Mouse (Mus musculus) left cerebral cortex, adult 8-10 months (tissue): ENCODE measurements around the gene Mrpl9. TPM values are rescaled to one million over a fixed set of nuclear protein-coding genes. Genes with fewer than 3 reads are reported as not detected.

Experiments
- DNase-seq, 2 experiments: peaks; one replicate each; pipeline ENCODE4 v3.0.0; 2022; ENCODE audit warnings: low spot score in 2 of 2
- total RNA-seq, 4 experiments: library from RNA; stranded (reverse); gene quantifications; 2 replicates each; pipeline ENCODE4 v1.2.4; 2022

The Mrpl9 gene
- total RNA-seq, 4 experiments from 2014 or later, result 32.7 to 40.7 (median 38.1) TPM

DNA sequence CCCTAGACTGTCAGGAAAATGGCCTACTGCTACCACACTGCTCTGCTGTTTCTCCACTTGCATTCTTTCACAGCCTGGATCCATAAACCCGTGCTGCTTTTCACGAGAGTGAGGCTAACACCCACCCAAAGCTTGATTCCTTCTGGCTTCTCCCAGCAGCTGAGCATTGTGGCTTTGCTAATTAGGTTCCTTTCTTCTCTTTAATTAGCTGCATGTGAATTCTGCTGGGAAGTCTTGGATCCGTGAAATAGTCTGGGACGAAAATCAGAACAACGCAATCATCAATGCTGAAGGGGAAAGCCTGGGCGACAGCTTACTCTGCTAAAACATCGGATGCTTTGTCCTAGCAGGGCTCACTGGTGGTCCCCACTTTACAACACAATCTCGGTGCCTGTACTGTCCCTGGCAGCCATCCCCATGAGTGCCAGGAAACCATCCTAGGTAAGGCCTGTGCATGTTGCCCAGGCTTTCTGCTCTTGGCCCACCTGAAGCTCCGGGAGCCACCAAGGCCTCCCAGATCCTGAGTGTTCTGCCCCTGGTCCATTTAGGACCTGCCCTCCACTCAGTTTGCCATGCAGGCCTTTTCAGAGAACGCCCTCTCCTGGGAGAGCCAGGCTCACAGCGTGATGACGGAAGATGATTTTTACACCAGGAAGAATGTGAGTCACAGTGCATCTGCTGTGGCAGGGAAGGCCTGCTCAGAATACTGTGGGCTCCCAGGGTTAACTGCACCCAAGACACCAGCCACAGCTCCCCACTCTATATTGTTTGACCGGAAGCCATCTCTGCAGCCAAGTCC, 22.7 kb downstream of the Mrpl9 start:
- peak in 1 of 2 experiments; percentile 73 for DNase-seq

DNA sequence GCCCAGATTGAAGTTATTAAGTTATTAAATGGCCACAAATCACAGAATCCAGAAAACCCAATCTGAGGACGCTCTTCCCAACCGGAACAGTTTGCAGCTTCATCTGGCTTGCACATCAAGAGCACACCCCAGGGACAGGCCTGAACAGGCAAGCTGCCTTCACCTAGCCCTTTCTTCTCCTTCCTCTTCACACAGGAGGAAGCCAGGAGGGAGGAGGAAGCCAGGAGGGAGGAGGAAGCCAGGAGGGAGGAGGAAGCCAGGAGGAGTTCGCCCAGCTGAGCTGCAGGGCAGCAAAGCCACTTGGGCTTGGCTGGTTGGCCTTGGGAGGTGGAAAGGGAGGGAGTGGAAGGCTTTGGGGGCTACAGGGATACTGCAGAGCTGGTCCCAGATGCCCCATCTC, 25.8 kb downstream of the Mrpl9 start:
- DNase-seq, result no peak

DNA sequence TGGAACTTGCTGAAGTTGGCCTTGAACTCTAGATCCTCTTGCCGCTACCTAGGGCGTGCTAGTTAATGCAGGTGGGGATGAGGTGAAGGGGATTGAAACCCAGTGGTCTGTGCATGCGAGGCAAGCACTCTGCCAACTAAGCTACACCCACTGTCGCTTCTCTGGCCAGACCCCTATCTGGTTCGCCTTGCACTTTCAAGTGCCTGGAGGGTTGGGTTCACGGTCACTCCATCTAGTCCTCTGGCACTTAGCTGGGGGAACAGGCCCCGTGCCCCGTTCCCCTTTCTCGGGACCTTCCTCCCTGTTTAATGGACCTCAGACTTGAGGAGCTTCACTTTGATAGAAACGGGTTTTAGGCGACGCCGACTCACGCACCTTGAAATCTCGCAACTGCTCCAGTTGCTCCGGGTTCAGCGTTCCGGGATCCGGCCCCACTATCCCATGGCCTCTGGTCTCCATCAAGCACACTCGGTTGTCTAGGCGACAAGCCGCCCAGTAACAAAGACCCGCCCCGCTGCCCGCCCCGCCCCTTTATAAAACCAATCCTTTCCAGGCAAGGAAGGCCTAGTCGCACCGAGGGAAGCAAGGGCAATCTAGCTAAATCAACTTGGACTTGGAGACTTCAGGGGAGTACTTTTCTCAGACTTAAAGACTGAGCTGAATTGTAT, 29.5 kb downstream of the Mrpl9 start:
- no peak for DNase-seq

DNA sequence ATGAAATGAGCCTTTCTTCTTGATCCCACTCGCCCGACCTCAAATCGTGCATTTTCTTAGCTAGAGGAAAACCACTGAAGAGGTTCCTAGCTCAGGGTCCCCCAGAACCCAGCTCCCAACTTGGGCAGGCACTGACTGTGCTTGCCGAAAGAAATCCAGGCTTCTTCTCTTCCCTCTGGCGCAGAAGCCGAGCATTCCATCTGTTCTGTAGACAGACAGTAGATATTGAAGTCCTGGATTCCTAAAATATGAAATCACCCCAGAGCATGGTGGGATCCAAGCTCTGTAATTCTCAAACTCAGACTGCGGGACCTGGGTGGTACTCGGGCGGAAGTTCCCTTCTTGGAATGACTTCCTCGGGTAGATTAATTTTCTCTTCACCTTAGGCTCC, 30.0 kb downstream of the Mrpl9 start:
- no peak for DNase-seq

DNA sequence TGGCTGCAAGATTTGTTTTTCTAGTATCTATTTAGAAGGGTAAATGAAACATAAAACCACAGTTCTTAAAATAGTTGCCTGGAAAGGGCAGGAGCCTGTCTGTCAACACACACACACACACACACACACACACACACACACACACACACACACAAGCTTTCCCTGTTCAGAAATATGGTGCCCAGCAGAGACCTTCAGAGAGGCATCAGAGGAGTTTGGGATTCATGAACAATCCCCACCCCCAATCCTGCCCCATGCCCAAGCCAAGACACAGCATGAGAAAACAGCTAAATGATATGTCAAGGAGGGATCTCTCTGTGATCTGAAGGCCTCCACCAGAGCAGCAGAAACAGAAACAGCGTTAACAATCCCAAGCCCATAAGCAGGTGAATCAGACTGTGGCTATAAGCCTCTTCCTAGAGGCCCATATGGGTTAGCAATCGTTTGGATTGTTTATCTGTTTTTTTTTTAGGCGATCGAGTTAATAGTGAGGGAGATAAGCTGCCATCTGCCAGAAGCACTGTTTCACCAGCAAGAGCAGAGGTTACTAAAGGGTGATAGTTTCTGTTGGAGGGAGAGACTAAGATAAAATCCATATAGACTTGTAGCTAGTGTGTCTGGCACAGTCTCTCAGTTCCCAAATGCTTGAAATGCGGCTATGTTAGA, 30.6 kb downstream of the Mrpl9 start:
- DNase-seq, result no peak

DNA sequence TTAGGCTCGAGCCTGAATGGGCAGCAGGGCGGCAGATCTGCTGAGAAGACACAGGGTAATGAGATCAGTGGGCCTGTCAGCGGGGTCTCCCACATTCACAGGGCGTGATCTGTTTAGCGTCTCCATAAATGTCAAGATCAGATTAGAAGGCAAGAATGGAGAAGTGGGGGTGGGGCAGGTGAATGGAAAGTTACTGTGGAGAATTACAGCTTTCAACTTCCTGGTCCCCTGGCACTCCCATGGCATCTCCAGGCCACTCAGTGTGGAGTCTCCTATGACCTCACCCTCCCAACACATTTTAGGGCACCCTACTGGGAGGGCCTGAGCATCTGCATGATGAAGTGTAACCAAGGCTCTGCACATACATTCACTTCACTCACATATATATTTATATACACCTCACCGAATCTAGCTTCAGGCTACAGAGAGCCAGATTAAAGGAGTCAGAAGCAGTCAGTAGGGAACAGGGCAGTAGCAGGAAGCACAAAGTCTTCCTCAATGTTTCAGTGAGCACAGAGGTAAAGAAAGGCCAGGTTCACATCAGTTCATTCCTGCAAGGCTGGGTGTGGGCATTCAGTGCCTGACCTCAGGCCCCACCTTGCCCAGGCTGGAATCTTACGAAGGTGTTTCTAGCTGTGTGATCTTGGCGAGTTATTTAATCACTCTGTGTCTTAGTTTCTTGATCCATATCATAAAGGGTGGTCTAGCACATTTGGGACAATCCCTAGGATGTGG, 33.4 kb downstream of the Mrpl9 start:
- DNase-seq, result no peak

DNA sequence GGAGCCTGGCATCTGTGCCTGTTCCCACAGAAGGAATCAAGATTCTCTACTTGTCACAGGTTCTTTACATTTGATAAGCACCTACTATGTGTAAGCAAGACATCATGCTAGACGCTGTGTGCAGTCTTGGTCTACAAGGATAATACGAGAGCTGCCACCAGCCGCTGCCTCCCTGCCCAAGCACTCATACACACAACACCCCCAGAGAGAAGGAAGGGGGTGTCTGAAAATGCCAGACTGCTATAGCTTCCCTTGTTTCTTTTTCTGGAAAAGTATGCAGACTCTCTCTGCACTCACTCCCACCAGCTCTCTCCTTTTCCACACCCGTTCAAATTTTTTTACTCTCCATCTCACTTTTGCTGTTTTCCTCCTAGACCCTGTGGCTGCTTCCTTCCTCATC, 34.3 kb downstream of the Mrpl9 start:
- DNase-seq, result peak in 1 of 2 experiments; percentile 78

DNA sequence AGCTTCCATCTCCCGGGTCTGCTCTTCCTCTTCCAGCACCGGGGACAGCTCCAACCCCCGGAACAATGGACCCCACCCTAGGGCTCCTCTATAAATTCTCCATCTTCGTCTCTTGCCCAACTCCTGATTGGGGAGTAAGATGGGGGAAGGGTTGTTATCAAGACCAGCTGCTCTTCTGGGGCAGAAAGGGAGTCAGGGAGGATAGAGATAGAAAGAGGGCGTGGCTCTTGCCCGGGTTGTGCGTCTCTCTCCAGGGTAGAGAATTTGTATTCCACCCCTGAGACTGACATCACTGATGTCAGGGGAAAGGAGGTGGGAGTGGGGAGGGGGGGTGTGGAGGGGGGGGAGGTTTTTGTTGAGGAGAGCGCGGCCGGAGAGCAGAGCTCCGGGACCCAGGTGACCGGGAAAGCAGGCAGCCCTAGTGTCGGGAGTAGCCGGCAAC, 34.9 kb downstream of the Mrpl9 start, which contains the start of gene Celf3:
Gene Celf3, plus strand, starts transcription at position 315 of the 442 bp plus-strand sequence.
- DNase-seq, result peak in 1 of 2 experiments; percentile 72

DNA sequence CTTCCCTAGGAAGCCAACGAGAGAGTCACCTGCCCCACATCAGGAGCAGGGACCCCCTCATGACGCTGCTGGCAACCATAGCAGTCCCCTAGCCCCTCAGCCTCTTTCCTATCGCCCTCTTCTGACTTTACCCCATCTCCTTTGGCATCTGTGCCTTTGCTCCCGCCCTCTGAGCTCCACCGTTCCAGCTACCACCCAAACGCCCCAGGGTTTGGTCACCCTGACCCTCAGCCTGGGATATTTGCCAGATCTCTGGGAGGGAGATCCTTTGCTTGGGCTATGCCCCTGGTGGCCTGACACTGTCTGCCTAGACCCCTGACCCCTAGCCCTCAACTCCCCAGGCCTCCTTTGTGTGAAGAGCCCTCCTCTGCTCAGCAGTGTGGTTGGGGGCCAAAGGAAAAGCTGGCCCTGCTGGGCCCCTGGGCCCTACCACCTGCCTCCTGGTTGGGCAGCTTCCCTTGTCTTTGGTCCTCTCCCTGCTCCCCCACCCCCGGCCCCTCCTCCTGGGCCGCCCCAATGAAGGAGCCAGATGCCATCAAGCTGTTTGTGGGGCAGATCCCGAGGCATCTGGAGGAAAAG, 35.6 kb downstream of the Mrpl9 start:
- no peak for DNase-seq

DNA sequence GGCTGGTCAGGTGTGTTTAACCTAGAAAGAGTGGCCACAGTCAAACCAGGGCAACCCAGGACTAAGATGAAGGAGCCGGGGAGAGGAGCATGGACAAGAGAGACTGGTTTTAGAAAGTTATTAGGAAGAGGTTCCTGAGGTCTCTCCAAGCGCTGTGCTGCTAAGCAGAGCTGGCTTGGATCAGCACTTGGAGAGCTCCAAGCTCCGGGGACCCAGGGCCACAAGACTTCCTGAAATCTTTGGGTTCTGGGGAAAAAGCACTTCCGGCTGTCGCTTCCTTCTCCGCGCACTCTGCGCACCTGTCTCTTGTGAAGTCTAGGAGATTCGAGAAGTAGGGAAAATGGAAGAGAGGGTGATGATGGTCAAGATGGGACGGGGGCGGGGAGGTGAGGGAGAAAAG, 36.4 kb downstream of the Mrpl9 start:
- no peak for DNase-seq

DNA sequence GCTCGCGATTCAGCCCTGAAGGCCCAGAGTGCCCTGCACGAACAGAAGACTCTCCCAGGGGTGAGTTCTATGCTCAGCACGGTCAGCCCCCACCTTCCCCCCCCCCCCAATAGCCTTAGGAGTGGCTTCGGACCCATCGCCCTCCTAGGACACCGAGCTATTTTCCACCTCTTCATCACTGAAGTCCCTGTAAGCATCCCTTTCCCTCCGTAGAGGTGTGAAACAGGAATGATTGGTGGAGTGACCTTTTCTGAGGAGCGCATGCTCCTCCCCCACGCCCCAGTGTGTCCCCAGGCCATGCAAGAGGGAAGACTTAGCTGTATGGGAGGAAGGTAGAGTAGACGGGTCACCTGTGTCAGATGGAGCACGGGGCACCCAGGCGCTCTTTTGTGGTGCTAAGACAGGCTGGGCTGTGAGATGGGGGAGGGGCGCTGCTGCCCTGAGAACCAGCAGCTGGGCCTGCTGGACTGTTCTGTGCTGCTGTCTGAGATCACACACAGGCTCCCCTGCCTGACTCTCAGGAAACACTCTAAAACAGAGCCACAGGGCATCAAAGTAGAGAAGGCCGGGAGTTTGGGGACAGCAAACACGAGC, 37.3 kb downstream of the Mrpl9 start, which contains the start of gene Riiad1:
Gene Riiad1, minus strand, starts transcription at position 51 of the 594 bp plus-strand sequence.
- no peak for DNase-seq

DNA sequence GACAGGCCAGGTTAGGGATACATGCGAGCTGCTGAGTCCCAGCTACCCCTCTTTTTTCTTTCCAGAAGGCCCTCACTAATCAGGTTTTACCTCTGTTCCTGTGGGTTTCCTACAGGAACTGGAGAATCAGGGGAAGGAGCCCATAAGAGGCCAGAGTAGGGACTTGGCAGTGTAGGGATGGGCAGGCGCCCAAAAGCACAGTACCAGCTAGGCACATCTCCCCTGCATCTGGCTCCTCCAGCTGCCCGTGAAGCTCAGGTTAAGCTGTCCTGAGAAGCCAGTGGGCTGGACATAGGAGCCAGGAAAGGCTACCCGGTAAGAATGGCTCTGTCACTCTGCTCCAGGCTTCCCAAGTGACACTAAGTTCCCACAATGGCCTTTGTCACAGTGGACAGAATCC, 38.3 kb downstream of the Mrpl9 start:
- no peak for DNase-seq

DNA sequence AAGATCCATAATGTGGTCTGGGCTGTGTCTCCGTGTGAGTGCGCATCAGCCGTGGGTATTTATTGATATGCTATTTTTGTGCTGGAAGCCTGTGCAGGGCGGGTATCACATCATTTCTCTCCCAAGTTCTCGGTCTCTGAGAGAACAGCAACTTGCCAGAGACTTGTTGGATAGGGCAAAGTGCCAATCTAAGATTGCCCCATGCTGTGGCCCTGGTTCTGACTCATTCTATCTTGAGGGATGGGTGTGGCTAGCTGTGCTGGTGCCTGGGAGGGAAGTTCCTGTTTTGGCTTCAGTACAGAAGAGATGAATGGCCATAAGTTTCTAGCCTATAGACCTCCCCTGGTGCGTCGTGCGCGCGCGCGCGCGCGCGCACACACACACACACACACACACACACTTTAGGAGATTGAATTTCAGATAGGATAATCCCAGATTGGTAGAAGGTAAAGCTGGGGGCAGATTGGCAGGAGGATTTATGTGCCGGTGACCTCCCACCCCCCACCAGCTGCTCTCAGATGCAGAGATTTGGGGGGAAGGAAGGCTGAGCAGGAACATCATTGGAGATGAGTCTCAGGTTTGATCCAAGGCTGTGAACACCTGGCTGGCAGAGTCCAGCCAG, 39.8 kb downstream of the Mrpl9 start:
- no peak for DNase-seq

DNA sequence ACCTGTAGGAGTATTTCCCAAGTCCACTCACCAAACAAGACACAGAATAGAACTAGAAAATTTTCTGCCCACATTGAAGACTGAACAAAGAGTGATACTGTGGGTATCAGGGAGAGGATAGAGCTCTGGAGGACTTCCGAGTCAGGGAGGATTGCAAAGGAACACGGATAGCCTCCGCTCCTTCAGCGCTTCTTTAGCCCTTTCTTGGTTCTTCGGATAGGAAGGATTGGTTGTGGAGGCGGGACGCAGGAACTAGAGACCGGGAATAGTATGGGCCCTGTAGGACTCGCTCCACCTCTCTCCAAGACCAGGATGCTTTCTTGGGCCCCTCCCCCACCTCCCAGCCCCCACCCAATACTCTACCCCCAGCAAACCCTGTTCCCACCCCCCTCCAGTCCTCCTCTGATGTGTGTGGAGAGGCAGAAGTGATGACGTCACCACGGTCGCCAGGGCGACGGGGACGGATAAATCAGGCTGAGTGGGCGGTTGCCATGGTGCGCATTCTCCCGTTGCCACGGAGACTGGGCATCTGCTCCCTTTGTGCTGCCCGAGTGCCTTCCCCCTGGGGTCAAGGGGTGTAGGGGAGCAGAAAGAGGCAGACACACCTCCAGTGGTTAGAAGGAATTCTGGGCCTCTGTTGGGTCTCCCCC, 40.8 kb downstream of the Mrpl9 start:
- peak; percentile 86 to 98 for DNase-seq

DNA sequence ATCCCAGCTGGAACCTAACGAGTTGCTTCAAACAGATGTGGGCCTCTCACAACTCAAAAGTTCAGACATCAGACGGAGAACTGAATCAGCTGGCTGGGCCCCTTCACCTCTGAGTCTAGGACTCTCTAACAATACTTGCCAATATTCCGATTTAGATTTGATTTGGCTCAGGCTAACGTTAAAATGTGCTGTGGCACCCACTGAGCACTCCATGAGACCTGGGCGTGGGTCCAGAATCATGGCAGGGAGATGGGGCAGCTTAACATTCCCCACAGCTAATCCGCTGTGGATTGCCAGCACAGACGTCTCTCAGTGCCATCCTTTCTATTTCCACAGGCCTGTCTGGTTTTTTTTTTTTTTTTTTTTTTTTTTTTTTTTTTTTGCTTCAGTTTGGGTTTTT, 42.8 kb downstream of the Mrpl9 start:
- no peak for DNase-seq

DNA sequence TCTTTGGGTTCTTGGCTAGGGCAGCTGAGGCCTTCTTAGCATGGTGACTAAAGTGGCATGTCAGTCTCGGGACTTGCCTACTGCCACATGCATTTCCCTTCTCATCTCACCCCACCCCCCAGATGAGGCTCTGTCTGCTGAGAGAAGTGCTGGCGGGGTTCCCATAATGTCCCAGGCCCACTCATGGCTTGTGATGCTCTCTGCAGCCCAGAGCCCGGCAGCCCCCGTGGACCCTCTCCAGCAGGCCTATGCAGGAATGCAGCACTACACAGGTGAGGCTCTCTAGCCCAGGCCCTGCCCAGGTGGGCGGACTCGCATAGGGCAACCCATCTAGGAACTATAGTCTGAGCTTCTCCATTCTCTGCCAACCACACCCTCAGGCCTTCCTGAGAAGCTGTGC, 44.5 kb downstream of the Mrpl9 start:
- DNase-seq, result no peak

DNA sequence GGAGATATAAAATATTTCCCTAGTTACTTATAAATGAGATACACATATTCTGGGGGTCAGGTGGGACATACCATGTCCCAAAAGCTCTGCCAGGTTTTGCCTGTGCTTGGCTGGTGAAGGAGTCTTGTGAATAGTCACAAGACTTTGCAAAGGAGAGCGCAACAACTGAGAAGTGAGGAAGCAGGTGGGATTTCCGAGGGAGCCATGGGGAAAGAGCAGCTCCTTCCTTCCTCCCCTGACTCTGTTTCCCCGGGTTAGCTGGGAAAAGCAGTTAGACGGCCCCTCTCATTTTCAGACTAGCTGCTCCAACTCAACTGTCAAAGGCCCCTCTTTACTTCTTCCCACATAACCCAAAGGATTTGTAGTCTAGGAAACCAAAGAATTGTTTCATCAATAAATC, 54.0 kb downstream of the Mrpl9 start:
- DNase-seq, result no peak
